Mouse (Mus musculus): ENCODE data around the gene Pnp. TPM values are rescaled to one million over a fixed set of nuclear protein-coding genes. Genes with fewer than 3 reads are reported as not detected.

Pnp gene
- polyA plus RNA-seq, 1 experiment from 2014 or later: 86.1 TPM

Other genes starting within 250 kb of the Pnp start
- not detected in 2 replicates for gene Olfr747, start 237.9 kb upstream of the Pnp start, polyA plus RNA-seq (2014; fragmentation: Nextera tagmentation; extraction: Ambion mirVana)
- gene Olfr748, start 223.7 kb upstream of the Pnp start, polyA plus RNA-seq (2014; fragmentation: Nextera tagmentation; extraction: Ambion mirVana): not detected in 2 replicates
- not detected in 2 replicates for gene Olfr749, start 186.0 kb upstream of the Pnp start, polyA plus RNA-seq (2014; fragmentation: Nextera tagmentation; extraction: Ambion mirVana)
- 79.5 and 85.3 TPM in 2 replicates for gene Ttc5, start 145.6 kb upstream of the Pnp start, polyA plus RNA-seq (2014; fragmentation: Nextera tagmentation; extraction: Ambion mirVana)
- gene Ccnb1ip1, start 123.3 kb upstream of the Pnp start, polyA plus RNA-seq (2014; fragmentation: Nextera tagmentation; extraction: Ambion mirVana): not detected in 2 replicates
- 71.6 and 79.9 TPM in 2 replicates for gene Parp2, start 123.2 kb upstream of the Pnp start, polyA plus RNA-seq (2014; fragmentation: Nextera tagmentation; extraction: Ambion mirVana)
- 5.2 and 6.2 TPM in 2 replicates for gene Tep1, start 60.5 kb upstream of the Pnp start, polyA plus RNA-seq (2014; fragmentation: Nextera tagmentation; extraction: Ambion mirVana)
- 0.08 TPM in 1 of 2 replicates, not detected in the other for gene Klhl33, start 33.6 kb upstream of the Pnp start, polyA plus RNA-seq (2014; fragmentation: Nextera tagmentation; extraction: Ambion mirVana)
- gene Osgep, start 6.2 kb upstream of the Pnp start, polyA plus RNA-seq (2014; fragmentation: Nextera tagmentation; extraction: Ambion mirVana): 173 and 186 TPM in 2 replicates
- gene Apex1, start 6.1 kb upstream of the Pnp start, polyA plus RNA-seq (2014; fragmentation: Nextera tagmentation; extraction: Ambion mirVana): 447 and 466 TPM in 2 replicates
- 47.3 and 52.8 TPM in 2 replicates for gene Pip4p1, start 226 bp upstream of the Pnp start, polyA plus RNA-seq (2014; fragmentation: Nextera tagmentation; extraction: Ambion mirVana)
- gene Gm49342, start 13.4 kb downstream of the Pnp start, polyA plus RNA-seq (2014; fragmentation: Nextera tagmentation; extraction: Ambion mirVana): not detected in 2 replicates
- gene Pnp2, start 24.9 kb downstream of the Pnp start, polyA plus RNA-seq (2014; fragmentation: Nextera tagmentation; extraction: Ambion mirVana): 0.34 and 0.84 TPM in 2 replicates
- not detected in 2 replicates for gene Rnase10, start 76.7 kb downstream of the Pnp start, polyA plus RNA-seq (2014; fragmentation: Nextera tagmentation; extraction: Ambion mirVana)
- not detected in 2 replicates for gene Rnase9, start 110.8 kb downstream of the Pnp start, polyA plus RNA-seq (2014; fragmentation: Nextera tagmentation; extraction: Ambion mirVana)
- not detected in 2 replicates for gene Rnase11, start 119.1 kb downstream of the Pnp start, polyA plus RNA-seq (2014; fragmentation: Nextera tagmentation; extraction: Ambion mirVana)
- not detected in 2 replicates for gene Rnase12, start 126.6 kb downstream of the Pnp start, polyA plus RNA-seq (2014; fragmentation: Nextera tagmentation; extraction: Ambion mirVana)
- not detected in 2 replicates for gene Olfr750, start 143.4 kb downstream of the Pnp start, polyA plus RNA-seq (2014; fragmentation: Nextera tagmentation; extraction: Ambion mirVana)
- 7.1 and 8.8 TPM in 2 replicates for gene Rnase4, start 160.0 kb downstream of the Pnp start, polyA plus RNA-seq (2014; fragmentation: Nextera tagmentation; extraction: Ambion mirVana)
- gene Ang, start 160.1 kb downstream of the Pnp start, polyA plus RNA-seq (2014; fragmentation: Nextera tagmentation; extraction: Ambion mirVana): 1.9 and 2.2 TPM in 2 replicates
- gene Eddm3b, start 183.3 kb downstream of the Pnp start, polyA plus RNA-seq (2014; fragmentation: Nextera tagmentation; extraction: Ambion mirVana): not detected in 2 replicates
- 0.20 and 0.41 TPM in 2 replicates for gene Rnase6, start 192.8 kb downstream of the Pnp start, polyA plus RNA-seq (2014; fragmentation: Nextera tagmentation; extraction: Ambion mirVana)
- gene Rnase1, start 215.7 kb downstream of the Pnp start, polyA plus RNA-seq (2014; fragmentation: Nextera tagmentation; extraction: Ambion mirVana): 0.20 TPM in 1 of 2 replicates, not detected in the other
- not detected in 2 replicates for gene Rnase2b, start 231.2 kb downstream of the Pnp start, polyA plus RNA-seq (2014; fragmentation: Nextera tagmentation; extraction: Ambion mirVana)